Mouse (Mus musculus) lung, postnatal 4 days (tissue): ENCODE data around the gene Cycs.
"Not testable (repeated sequence)": the region's sequence is repeated elsewhere in the genome, so short reads cannot be mapped to it uniquely, and the experiment has no call there.

Source experiments
- DNase-seq, 2 experiments: peaks; one replicate each; pipeline ENCODE4 v3.0.0; 2021

Cycs gene

GRCm38 (mm10) chr6:50566141-50566996, at the start of gene Cycs:
TSS of gene Cycs (minus strand) at chr6:50566538.
- DNase-seq = peak; percentile 100

GRCm38 (mm10) chr6:50601620-50602019, 35.3 kb upstream of the Cycs start:
- peak; percentile 29 to 48 for DNase-seq

GRCm38 (mm10) chr6:50598560-50598959, 32.2 kb upstream of the Cycs start:
- DNase-seq = peak; percentile 68 to 74

GRCm38 (mm10) chr6:50596301-50597211, 30.2 kb upstream of the Cycs start, which contains the start of gene 4921507P07Rik:
TSS of gene 4921507P07Rik (minus strand) at chr6:50596632.
- DNase-seq = peak; percentile 97

- no peak for DNase-seq
Observed at GRCm38 (mm10) chr6:50594372-50594771, 28.0 kb upstream of the Cycs start.

- DNase-seq = no peak
Observed at GRCm38 (mm10) chr6:50593334-50593845, 27.1 kb upstream of the Cycs start.

GRCm38 (mm10) chr6:50590234-50590633, 23.9 kb upstream of the Cycs start:
- no peak for DNase-seq

- peak in 1 of 2 experiments; percentile 62 for DNase-seq
Observed at GRCm38 (mm10) chr6:50588251-50588650, 21.9 kb upstream of the Cycs start.

- no peak for DNase-seq
Observed at GRCm38 (mm10) chr6:50587412-50587811, 21.1 kb upstream of the Cycs start.

- no peak for DNase-seq
Observed at GRCm38 (mm10) chr6:50586316-50586715, 20.0 kb upstream of the Cycs start.

GRCm38 (mm10) chr6:50585733-50586132, 19.4 kb upstream of the Cycs start:
- no peak for DNase-seq

GRCm38 (mm10) chr6:50571661-50572060, 5.3 kb upstream of the Cycs start:
- no peak for DNase-seq

- no peak for DNase-seq
Observed at GRCm38 (mm10) chr6:50566997-50567255, 588 bp upstream of the Cycs start.

GRCm38 (mm10) chr6:50563651-50564050, 2.7 kb downstream of the Cycs start:
- no peak for DNase-seq

GRCm38 (mm10) chr6:50562421-50562820, 3.9 kb downstream of the Cycs start:
- no peak for DNase-seq

GRCm38 (mm10) chr6:50560776-50561175, 5.6 kb downstream of the Cycs start:
- no peak for DNase-seq

- DNase-seq = no peak
Observed at GRCm38 (mm10) chr6:50558877-50559276, 7.5 kb downstream of the Cycs start.

- DNase-seq = no peak
Observed at GRCm38 (mm10) chr6:50557566-50557965, 8.8 kb downstream of the Cycs start.

- DNase-seq = not testable (repeated sequence)
Observed at GRCm38 (mm10) chr6:50554223-50554622, 12.1 kb downstream of the Cycs start.

- no peak for DNase-seq
Observed at GRCm38 (mm10) chr6:50552881-50553518, 13.3 kb downstream of the Cycs start.

- DNase-seq = no peak
Observed at GRCm38 (mm10) chr6:50549791-50550190, 16.5 kb downstream of the Cycs start.

GRCm38 (mm10) chr6:50549051-50549450, 17.3 kb downstream of the Cycs start:
- no peak for DNase-seq
